Mouse (Mus musculus): Measurements from ENCODE around the gene Cabp1. TPM values are rescaled to one million over a fixed set of nuclear protein-coding genes. Genes with fewer than 3 reads are reported as not detected.
A peak's percentile ranks its signal among the peaks of the same experiment; 100 is the strongest.

Cabp1 gene
- polyA plus RNA-seq, 1 experiment from 2014 or later, result 6.6 TPM

DNA sequence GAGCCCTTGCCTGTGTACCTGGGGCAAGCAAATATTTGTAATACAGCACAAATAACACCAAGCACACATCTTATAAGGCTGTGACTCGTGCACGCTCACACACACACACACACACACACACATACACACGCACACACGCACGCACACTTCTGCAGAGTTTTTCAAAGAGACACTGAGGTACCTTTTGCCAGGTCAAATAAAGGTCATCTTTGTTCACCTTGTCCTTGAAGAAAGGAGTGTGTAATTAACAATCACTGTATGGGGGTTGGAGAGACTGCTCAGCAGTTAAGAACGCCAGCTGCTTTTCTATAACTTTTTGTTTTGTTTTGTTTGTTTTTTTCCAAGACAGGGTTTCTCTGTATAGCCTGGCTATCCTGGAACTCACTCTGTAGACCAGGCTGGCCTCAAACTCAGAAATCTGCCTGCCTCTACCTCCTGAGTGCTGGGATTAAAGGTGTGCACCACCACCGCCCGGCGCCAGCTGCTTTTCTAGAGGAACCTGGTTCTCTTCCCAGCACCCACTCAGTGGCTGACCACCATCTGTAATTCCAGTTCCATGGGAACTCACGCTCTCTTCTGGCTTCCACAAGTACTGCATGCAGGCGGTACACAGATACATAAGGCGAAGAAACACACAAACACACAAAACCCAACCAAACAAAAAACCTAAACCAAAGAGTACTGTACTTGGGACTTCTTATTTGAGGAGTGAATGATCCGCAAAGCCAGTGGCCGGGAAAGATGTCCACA lies 39.0 kb upstream of the Cabp1 start:
- Histone ChIP-seq H3K27ac (replicated peaks; ENCODE audit: low read depth, low read length) (no peak overlapping the region), H3K9me3 (ENCODE audit: control insufficient read depth, low read length) (no peaks in the 10 kb centered on the region), H3K4me1 (ENCODE audit: control insufficient read depth, insufficient read depth, low read length) (no peaks in the 10 kb centered on the region), H3K9ac (replicated peaks; ENCODE audit: low read length) (no peak overlapping the region), H3K4me2 (ENCODE audit: low read length) (no peak overlapping the region), H3K27me3 (ENCODE audit: control insufficient read depth, insufficient read depth, low read length) (peaks cover 10% of the 10 kb centered on the region), H3K36me3 (ENCODE audit: control insufficient read depth, insufficient read depth, low read length) (no peaks in the 10 kb centered on the region), H3K4me3 (replicated peaks; ENCODE audit: low read depth, low read length) (no peak overlapping the region)
- ATAC-seq (ENCODE audit: low FRiP score, low TSS enrichment) (no peak), DNase-seq (no peak)
- 93% methylated on average over 14 of the region's 14 CpGs for WGBS

DNA sequence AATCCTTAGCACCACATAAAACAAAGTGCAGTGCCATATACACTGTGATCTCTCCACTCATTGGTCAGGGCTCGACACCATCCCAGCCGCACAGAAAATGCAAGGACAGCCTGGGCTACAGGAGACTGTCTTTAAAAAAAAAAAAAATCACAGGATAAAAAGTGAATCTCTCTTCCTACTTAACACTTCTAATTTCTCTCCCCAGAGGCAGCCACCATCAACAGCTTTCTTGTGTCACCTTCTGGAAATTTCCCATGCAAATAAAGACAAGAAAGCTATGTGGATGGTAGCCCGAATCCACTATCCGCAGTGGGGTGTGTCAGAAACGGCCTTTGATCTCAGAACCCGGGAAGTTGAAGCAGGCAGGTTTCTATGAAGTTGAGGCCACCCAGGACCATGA lies 38.3 kb upstream of the Cabp1 start:
- 73% methylated on average over 6 of the region's 6 CpGs for WGBS
- peaks cover 10% of the 10 kb centered on the region for H3K27me3 ChIP-seq (ENCODE audit: control insufficient read depth, insufficient read depth, low read length)
- ATAC-seq (ENCODE audit: low FRiP score, low TSS enrichment) (no peak), DNase-seq (no peak)
- no peaks in the 10 kb centered on the region for H3K36me3 ChIP-seq (ENCODE audit: control insufficient read depth, insufficient read depth, low read length)
- no peak overlapping the region for H3K27ac ChIP-seq (replicated peaks; ENCODE audit: low read depth, low read length)
- H3K4me3 ChIP-seq (replicated peaks; ENCODE audit: low read depth, low read length), result no peak overlapping the region
- H3K4me1 ChIP-seq (ENCODE audit: control insufficient read depth, insufficient read depth, low read length), result no peaks in the 10 kb centered on the region
- no peak overlapping the region for H3K4me2 ChIP-seq (ENCODE audit: low read length)
- no peaks in the 10 kb centered on the region for H3K9me3 ChIP-seq (ENCODE audit: control insufficient read depth, low read length)
- H3K9ac ChIP-seq (replicated peaks; ENCODE audit: low read length), result no peak overlapping the region

DNA sequence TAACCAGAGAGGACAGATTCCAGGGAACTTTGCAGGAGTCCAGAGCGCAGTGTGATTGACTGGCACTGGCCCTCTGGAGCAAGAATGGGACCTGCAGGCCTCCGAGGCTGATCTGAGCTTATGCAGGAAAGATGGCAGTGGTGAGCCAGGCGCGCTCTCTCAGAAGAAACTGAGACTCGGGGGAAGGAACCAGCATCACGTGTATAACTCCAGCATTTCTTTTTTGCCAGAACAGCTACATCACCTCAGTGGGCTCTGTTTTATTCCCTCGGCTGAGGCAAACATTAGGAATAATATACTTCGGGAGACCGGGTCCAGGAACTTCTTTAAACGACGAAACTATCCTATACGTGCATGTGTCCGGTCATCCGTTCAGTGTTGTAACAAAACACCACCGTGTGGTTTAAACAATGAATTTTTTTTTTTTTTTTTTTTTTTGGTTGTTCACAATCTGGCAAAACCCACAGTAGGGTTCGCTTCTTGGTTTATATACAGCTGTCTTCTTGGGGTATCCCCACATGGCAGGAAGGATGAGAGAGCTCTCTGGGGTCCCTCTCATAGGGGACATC lies 37.5 kb upstream of the Cabp1 start:
- ATAC-seq (ENCODE audit: low FRiP score, low TSS enrichment), result no peak
- DNase-seq, result peak; percentile 24
- H3K4me1 ChIP-seq (ENCODE audit: control insufficient read depth, insufficient read depth, low read length), result no peaks in the 10 kb centered on the region
- no peaks in the 10 kb centered on the region for H3K9me3 ChIP-seq (ENCODE audit: control insufficient read depth, low read length)
- 40% methylated on average over 16 of the region's 16 CpGs for WGBS
- no peak overlapping the region for H3K4me3 ChIP-seq (replicated peaks; ENCODE audit: low read depth, low read length)
- H3K9ac ChIP-seq (replicated peaks; ENCODE audit: low read length), result no peak overlapping the region
- no peak overlapping the region for H3K4me2 ChIP-seq (ENCODE audit: low read length)
- no peaks in the 10 kb centered on the region for H3K36me3 ChIP-seq (ENCODE audit: control insufficient read depth, insufficient read depth, low read length)
- no peak overlapping the region for H3K27ac ChIP-seq (replicated peaks; ENCODE audit: low read depth, low read length)
- peaks cover 10% of the 10 kb centered on the region for H3K27me3 ChIP-seq (ENCODE audit: control insufficient read depth, insufficient read depth, low read length)

DNA sequence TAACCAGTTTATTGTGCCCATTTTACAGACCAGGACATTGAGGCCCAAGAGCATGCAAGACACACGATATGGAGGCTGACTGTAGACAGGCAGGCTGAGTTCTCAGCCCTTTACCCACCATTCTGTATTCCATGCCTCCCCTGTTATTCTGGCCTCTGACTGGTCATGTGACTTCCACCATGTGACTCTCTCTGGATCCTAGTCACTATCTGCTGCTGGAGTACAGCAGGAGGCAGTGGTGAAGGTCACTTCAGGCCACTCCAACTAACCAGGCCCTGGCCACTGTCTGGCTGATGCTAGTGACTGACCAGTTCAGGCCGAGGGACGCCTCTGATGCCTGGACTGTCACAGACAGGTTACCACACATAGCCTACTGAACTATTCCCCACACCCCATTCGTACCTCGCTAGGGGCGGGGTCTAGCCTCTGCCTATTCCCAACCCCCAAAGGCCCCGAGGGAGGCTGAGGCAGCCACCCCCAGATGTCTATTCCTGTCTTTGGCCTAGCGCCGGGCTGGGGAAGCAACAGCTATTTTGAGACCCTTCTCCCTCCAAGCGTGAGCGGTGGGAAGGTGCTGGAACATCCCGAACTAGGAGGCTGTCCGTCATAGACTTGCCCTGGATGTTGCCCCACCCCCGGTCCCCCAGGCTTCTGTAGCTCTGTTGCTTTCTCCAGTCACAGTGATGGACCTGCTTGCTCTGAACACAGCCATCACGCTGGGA lies 36.8 kb upstream of the Cabp1 start:
- Histone ChIP-seq H3K4me1 (ENCODE audit: control insufficient read depth, insufficient read depth, low read length) (no peaks in the 10 kb centered on the region), H3K4me2 (ENCODE audit: low read length) (no peak overlapping the region), H3K9ac (replicated peaks; ENCODE audit: low read length) (no peak overlapping the region), H3K4me3 (replicated peaks; ENCODE audit: low read depth, low read length) (no peak overlapping the region), H3K27me3 (ENCODE audit: control insufficient read depth, insufficient read depth, low read length) (peaks cover 10% of the 10 kb centered on the region), H3K27ac (replicated peaks; ENCODE audit: low read depth, low read length) (no peak overlapping the region), H3K36me3 (ENCODE audit: control insufficient read depth, insufficient read depth, low read length) (no peaks in the 10 kb centered on the region), H3K9me3 (ENCODE audit: control insufficient read depth, low read length) (no peaks in the 10 kb centered on the region)
- DNase-seq (no peak), ATAC-seq (ENCODE audit: low FRiP score, low TSS enrichment) (no peak)
- 51% methylated on average over 15 of the region's 15 CpGs for WGBS

DNA sequence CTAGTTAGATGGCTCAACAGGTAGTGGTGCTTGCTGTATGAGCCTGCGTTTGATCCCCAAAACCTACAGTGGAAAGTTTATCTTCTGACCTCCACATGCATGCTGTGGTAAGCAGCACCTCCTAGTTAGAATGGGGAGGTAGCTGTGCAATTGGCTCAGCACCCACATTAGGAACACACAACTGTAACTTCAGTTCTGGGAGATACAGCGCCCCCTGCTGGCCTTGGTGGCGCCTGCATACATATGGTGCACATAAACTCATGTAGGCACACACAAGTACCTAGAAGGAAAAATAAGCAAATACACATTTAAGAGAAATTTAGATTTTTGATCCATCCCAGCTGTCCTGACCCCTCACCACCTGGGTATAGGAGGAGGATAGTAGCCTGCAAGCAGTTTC lies 28.3 kb upstream of the Cabp1 start:
- Histone ChIP-seq H3K9me3 (ENCODE audit: control insufficient read depth, low read length) (no peaks in the 10 kb centered on the region), H3K36me3 (ENCODE audit: control insufficient read depth, insufficient read depth, low read length) (no peaks in the 10 kb centered on the region), H3K9ac (replicated peaks; ENCODE audit: low read length) (no peak overlapping the region), H3K4me2 (ENCODE audit: low read length) (no peak overlapping the region), H3K27ac (replicated peaks; ENCODE audit: low read depth, low read length) (no peak overlapping the region), H3K4me1 (ENCODE audit: control insufficient read depth, insufficient read depth, low read length) (no peaks in the 10 kb centered on the region), H3K27me3 (ENCODE audit: control insufficient read depth, insufficient read depth, low read length) (no peaks in the 10 kb centered on the region), H3K4me3 (replicated peaks; ENCODE audit: low read depth, low read length) (no peak overlapping the region)
- DNase-seq (no peak), ATAC-seq (ENCODE audit: low FRiP score, low TSS enrichment) (no peak)
- 78% methylated on average over 3 of the region's 3 CpGs for WGBS

DNA sequence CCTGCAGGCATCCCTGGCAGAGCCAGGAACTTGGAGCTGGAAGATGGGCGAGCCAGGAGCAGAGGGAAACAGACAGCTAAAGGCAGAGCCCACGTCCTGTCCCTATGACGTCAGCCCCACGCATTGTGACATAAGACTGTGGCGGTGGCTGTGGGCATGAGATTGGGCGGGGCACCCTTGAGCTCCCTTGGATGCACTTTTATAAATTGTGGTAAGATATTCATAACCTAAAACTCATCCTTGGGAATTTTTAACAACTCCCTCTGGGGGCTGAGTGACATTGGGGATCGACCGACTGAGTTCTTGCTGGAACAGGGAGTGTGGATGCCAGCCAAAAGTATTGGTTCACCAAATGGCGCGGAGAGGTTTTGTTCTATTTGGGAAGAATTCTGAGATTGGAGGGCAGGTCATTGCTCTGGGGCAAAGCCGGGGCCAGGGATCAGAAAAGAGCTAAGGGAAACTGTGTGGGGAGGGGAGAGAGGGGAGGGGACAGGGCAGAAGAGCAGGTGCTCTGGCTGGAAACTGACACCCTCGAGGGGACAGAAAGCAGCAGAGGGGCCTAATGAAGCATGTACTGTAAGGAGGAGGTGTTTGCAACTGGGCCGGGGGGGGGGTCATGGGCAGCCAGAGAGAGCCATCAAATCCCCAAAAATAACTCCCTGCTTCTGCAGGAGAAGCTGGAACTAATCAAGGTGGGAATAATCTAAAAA lies 26.9 kb upstream of the Cabp1 start:
- H3K4me2 ChIP-seq (ENCODE audit: low read length), result no peak overlapping the region
- no peaks in the 10 kb centered on the region for H3K9me3 ChIP-seq (ENCODE audit: control insufficient read depth, low read length)
- 33% methylated on average over 13 of the region's 13 CpGs for WGBS
- H3K36me3 ChIP-seq (ENCODE audit: control insufficient read depth, insufficient read depth, low read length), result no peaks in the 10 kb centered on the region
- DNase-seq (no peak), ATAC-seq (ENCODE audit: low FRiP score, low TSS enrichment) (no peak)
- no peaks in the 10 kb centered on the region for H3K27me3 ChIP-seq (ENCODE audit: control insufficient read depth, insufficient read depth, low read length)
- no peaks in the 10 kb centered on the region for H3K4me1 ChIP-seq (ENCODE audit: control insufficient read depth, insufficient read depth, low read length)
- H3K9ac ChIP-seq (replicated peaks; ENCODE audit: low read length), result no peak overlapping the region
- H3K27ac ChIP-seq (replicated peaks; ENCODE audit: low read depth, low read length), result no peak overlapping the region
- H3K4me3 ChIP-seq (replicated peaks; ENCODE audit: low read depth, low read length), result no peak overlapping the region

DNA sequence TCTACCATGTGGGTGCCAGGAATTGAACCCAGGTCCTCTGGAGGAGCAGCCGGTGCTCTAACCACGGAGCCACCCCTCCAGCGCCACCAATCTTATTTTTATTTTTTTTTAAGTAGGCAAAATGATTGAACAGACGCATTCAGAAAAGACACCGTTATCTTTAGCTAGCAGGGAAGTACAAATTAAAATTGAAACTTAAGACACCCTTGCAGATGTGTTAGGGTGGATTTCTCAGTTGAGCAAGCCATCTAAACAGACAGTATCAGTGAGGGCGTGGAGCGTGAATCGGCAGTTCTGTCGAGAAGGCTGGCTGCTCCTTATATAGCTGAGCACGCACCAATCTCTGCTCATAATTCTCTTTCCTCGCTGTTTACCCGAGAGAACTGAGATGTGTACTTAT lies 23.8 kb upstream of the Cabp1 start:
- Histone ChIP-seq H3K9ac (replicated peaks; ENCODE audit: low read length) (no peak overlapping the region), H3K4me1 (ENCODE audit: control insufficient read depth, insufficient read depth, low read length) (peaks cover 7% of the 10 kb centered on the region; the same call in 1 of the 2 replicates), H3K36me3 (ENCODE audit: control insufficient read depth, insufficient read depth, low read length) (no peaks in the 10 kb centered on the region), H3K9me3 (ENCODE audit: control insufficient read depth, low read length) (no peaks in the 10 kb centered on the region), H3K4me3 (replicated peaks; ENCODE audit: low read depth, low read length) (no peak overlapping the region), H3K4me2 (ENCODE audit: low read length) (no peak overlapping the region), H3K27ac (replicated peaks; ENCODE audit: low read depth, low read length) (no peak overlapping the region), H3K27me3 (ENCODE audit: control insufficient read depth, insufficient read depth, low read length) (no peaks in the 10 kb centered on the region)
- 92% methylated on average over 12 of the region's 12 CpGs for WGBS
- ATAC-seq (ENCODE audit: low FRiP score, low TSS enrichment) (no peak), DNase-seq (no peak)

DNA sequence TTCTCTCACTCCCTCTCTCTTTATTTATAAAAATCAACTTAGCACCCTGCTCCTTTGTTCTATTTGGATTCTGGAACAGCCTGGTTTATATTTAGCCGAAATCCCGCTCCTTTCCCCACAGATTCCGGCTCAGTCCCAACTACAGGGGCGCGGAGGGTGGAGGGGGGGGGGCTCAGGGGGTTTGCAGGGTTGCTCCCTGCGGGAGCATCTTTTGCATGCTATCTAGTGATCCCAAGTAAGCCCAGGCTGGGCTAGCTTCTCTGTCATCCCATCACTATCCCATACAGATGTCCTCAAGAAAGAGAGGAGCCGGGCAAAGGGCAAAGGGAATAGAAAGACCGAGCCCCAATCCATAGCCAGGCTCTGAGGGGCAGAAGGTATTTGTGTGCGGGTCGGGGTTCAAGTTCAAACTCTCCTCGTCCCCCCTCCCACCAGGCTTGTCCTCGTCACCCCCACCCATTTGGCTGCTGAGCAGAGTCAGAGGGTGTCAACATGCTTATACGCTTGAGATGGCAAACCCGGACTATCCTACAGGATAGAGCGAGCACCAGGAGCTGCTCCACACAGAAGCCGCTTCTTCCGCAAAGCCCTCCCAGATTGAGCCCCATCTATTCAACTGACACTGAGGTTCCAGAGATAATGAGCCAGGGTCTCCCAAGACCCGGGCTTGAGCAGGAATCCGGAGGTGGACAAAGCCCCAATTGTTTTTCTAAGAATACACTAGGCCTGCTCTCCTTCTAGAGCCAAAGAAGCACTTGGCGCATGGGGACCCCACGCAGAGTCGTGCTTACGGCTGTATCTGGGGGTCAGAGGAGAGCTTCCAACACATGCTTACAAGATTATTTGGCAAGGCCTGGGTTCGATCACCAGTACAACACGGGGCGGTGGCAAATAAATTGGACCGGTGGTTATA lies 21.3 kb upstream of the Cabp1 start:
- Histone ChIP-seq H3K4me3 (replicated peaks; ENCODE audit: low read depth, low read length) (peak overlapping the region; percentile 39), H3K36me3 (ENCODE audit: control insufficient read depth, insufficient read depth, low read length) (no peaks in the 10 kb centered on the region), H3K9me3 (ENCODE audit: control insufficient read depth, low read length) (no peaks in the 10 kb centered on the region), H3K4me1 (ENCODE audit: control insufficient read depth, insufficient read depth, low read length) (peaks cover 7% of the 10 kb centered on the region; the same call in 1 of the 2 replicates), H3K9ac (replicated peaks; ENCODE audit: low read length) (peak overlapping the region; percentile 64), H3K27ac (replicated peaks; ENCODE audit: low read depth, low read length) (peak overlapping the region; percentile 71; the same call in 1 of the 2 replicates), H3K4me2 (ENCODE audit: low read length) (peak overlapping the region; percentile 64), H3K27me3 (ENCODE audit: control insufficient read depth, insufficient read depth, low read length) (no peaks in the 10 kb centered on the region)
- no peak for ATAC-seq (ENCODE audit: low FRiP score, low TSS enrichment)
- DNase-seq, result no peak
- WGBS, result 12% methylated on average over 27 of the region's 27 CpGs
